In the genomic region with DNA sequence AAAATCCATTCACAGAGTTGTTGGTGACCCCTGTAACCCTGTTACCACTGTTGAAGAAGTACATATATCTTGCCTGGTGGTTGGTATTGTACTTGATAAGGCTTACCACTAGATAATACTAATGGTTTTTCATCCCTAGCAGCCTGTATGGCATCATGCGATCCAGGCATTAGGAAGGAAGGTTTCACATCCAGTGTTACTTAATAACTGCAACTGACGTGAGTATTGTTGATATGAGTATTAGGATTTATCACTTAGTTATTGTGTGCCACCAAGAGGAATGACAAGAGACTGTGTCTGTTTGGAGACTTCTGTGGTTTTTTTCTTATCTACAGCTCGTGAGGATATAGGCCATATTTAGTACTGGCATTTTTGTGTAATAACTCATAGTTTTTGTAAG, we compare ENCODE assay signal across 23 mouse cellular contexts.
DNase-seq lines count a peak whose midpoint lies in the region; ATAC-seq and TF ChIP-seq lines count a peak whose summit lies in the region.
"Had no signal": no experiment of that assay in that cellular context is flagged by ENCODE, and none has a peak within 500 bp of the region (broad histone marks: within the 10 kb centered on the region; RNA-seq: fewer than 3 reads in every experiment).

No protein-coding gene starts in this region.

- no peak for TF ChIP-seq EP300 in liver, postnatal 0 days (IDR thresholded peaks at IDR 0.05; ENCODE audit: low read depth)

- no peaks in the 10 kb centered on the region for H3K36me3 ChIP-seq in liver, embryonic 11.5 days (ENCODE audit: control insufficient read depth, insufficient read depth, low read length)
- no peaks in the 10 kb centered on the region for H3K36me3 ChIP-seq in liver, postnatal 0 days (replicated peaks; ENCODE audit: insufficient read depth, low read length)
- H3K36me3 ChIP-seq in G1E (replicated peaks) = no peaks in the 10 kb centered on the region
- H3K36me3 ChIP-seq: embryonic facial prominence, embryonic 13.5 days; embryonic facial prominence, embryonic 15.5 days; forebrain, embryonic 15.5 days had no signal

- no peak overlapping the region for H3K9ac ChIP-seq in liver, embryonic 11.5 days (ENCODE audit: low read depth, low read length)
- H3K9ac ChIP-seq in liver, postnatal 0 days (replicated peaks) = no peak overlapping the region
- H3K9ac ChIP-seq: embryonic facial prominence, embryonic 13.5 days; embryonic facial prominence, embryonic 15.5 days; forebrain, embryonic 13.5 days; forebrain, embryonic 15.5 days; forebrain, postnatal 0 days had no signal

- H3K4me1 ChIP-seq in liver, embryonic 11.5 days (replicated peaks; ENCODE audit: control insufficient read depth, insufficient read depth, low read length) = no peaks in the 10 kb centered on the region
- H3K4me1 ChIP-seq in liver, postnatal 0 days (ENCODE audit: insufficient read depth) = no peaks in the 10 kb centered on the region
- H3K4me1 ChIP-seq in G1E (ENCODE audit: insufficient read depth, low read depth, low read length) = peaks cover 39% of the 10 kb centered on the region
- H3K4me1 ChIP-seq: embryonic facial prominence, embryonic 13.5 days; embryonic facial prominence, embryonic 15.5 days; forebrain, embryonic 13.5 days; forebrain, embryonic 15.5 days had no signal

- H3K27ac ChIP-seq in liver, embryonic 11.5 days (ENCODE audit: low read depth, low read length) = no peak overlapping the region
- no peak overlapping the region for H3K27ac ChIP-seq in liver, postnatal 0 days (ENCODE audit: low read depth)
- H3K27ac ChIP-seq: embryonic facial prominence, embryonic 13.5 days; embryonic facial prominence, embryonic 15.5 days; forebrain, embryonic 13.5 days; forebrain, embryonic 15.5 days had no signal

- DNase-seq in liver, embryonic 11.5 days (ENCODE audit: low spot score) = no peak
- no peak for DNase-seq in liver, postnatal 0 days
- no peak for DNase-seq in G1E (ENCODE audit: low spot score)
- DNase-seq in MEL-GATA-1-ER (ENCODE audit: extremely low read depth, low read depth) = peak; percentile 62
- DNase-seq in layer of hippocampus, postnatal 10 days (ENCODE audit: low spot score in 2 of 2) = no peak
- DNase-seq: adrenal gland, adult 2 months; adrenal gland, postnatal 10 days; adrenal gland, postnatal 25 days; B cell, adult 2 months; cerebellum, adult 11 months; cerebellum, adult 18-20 months; cerebellum, adult 8-10 months; cerebellum, adult 9-11 months; cerebellum, postnatal 14 days; cerebellum, postnatal 36 days; embryo, embryonic 11 days; forebrain, postnatal 0 days had no signal

- 51% methylated on average over 3 of the region's 3 CpGs for WGBS in liver, embryonic 11.5 days
- 52% methylated on average over 3 of the region's 3 CpGs for WGBS in liver, postnatal 0 days (ENCODE audit: insufficient replicate concordance)

- no peaks in the 10 kb centered on the region for H3K27me3 ChIP-seq in liver, embryonic 11.5 days (replicated peaks; ENCODE audit: control insufficient read depth, insufficient read depth, low read length)
- no peaks in the 10 kb centered on the region for H3K27me3 ChIP-seq in liver, postnatal 0 days (ENCODE audit: insufficient read depth, low read length)
- no peaks in the 10 kb centered on the region for H3K27me3 ChIP-seq in G1E (ENCODE audit: insufficient read depth, low read length)
- H3K27me3 ChIP-seq: CH12.LX; embryonic facial prominence, embryonic 13.5 days; embryonic facial prominence, embryonic 15.5 days; forebrain, embryonic 13.5 days; forebrain, embryonic 15.5 days had no signal

- ATAC-seq in liver, embryonic 11.5 days (replicated peaks; ENCODE audit: low FRiP score) = 0 out of 2 replicates have a peak, but pooled peaks have one; percentile 35
- ATAC-seq in liver, postnatal 0 days = no peak
- peak; percentile 35 for ATAC-seq in G1E (ENCODE audit: extremely low read depth, insufficient number of reproducible peaks, low FRiP score, poor library complexity, severe bottlenecking)
- ATAC-seq: CD4-positive, CD25-positive, alpha-beta regulatory T cell, adult 4 months; forebrain, embryonic 13.5 days; forebrain, embryonic 15.5 days; forebrain, postnatal 0 days had no signal

- no peaks in the 10 kb centered on the region for H3K9me3 ChIP-seq in liver, embryonic 11.5 days (ENCODE audit: control insufficient read depth, low read length)
- H3K9me3 ChIP-seq in liver, postnatal 0 days (ENCODE audit: low read length) = no peaks in the 10 kb centered on the region
- no peaks in the 10 kb centered on the region for H3K9me3 ChIP-seq in G1E (replicated peaks)
- H3K9me3 ChIP-seq: embryonic facial prominence, embryonic 13.5 days; embryonic facial prominence, embryonic 15.5 days; forebrain, embryonic 13.5 days; forebrain, embryonic 15.5 days had no signal

- no peak overlapping the region for H3K4me2 ChIP-seq in liver, embryonic 11.5 days
- no peak overlapping the region for H3K4me2 ChIP-seq in liver, postnatal 0 days (ENCODE audit: low read depth, low read length)
- H3K4me2 ChIP-seq: embryonic facial prominence, embryonic 13.5 days; embryonic facial prominence, embryonic 15.5 days; forebrain, embryonic 13.5 days; forebrain, embryonic 15.5 days had no signal

- no peak for TF ChIP-seq CTCF in liver, postnatal 0 days (IDR thresholded peaks at IDR 0.05; ENCODE audit: low read depth)
- TF ChIP-seq CTCF in G1E (IDR thresholded peaks at IDR 0.05; ENCODE audit: low read depth, low read length) = no peak

- no peak overlapping the region for H3K4me3 ChIP-seq in liver, embryonic 11.5 days (ENCODE audit: low read depth, low read length)
- H3K4me3 ChIP-seq in liver, postnatal 0 days (ENCODE audit: low read depth, low read length) = no peak overlapping the region
- no peak overlapping the region for H3K4me3 ChIP-seq in G1E (ENCODE audit: low read depth, low read length)
- H3K4me3 ChIP-seq: embryonic facial prominence, embryonic 13.5 days; embryonic facial prominence, embryonic 15.5 days; forebrain, embryonic 13.5 days; forebrain, embryonic 15.5 days had no signal
